Mouse (Mus musculus) MEL (cell line): ENCODE results near the gene Tchhl1. TPM values are rescaled to one million over a fixed set of nuclear protein-coding genes. Genes with fewer than 3 reads are reported as not detected.

Source experiments
- DNase-seq: peaks from one replicate; pipeline ENCODE4 v3.0.0; 2011; ENCODE audit warnings: low read depth, low spot score
- H3K27ac ChIP-seq: 2 replicates; pipeline ENCODE4 v1.5.1; 2012; ENCODE audit warnings: low read depth, mild to moderate bottlenecking, control low read depth, low read length, moderate library complexity; ENCODE audit not compliant: control insufficient read depth
- H3K27me3 ChIP-seq, 2 experiments: fragments of 150-350 bp in 1 of 2; sonication (generic) in 1 of 2; 2 replicates each; pipeline ENCODE4 v1.6.1; 2012; ENCODE audit warnings: low read length in 2 of 2, mild to moderate bottlenecking in 2 of 2, improper control_type of control experiment in 1 of 2, moderate library complexity in 1 of 2; ENCODE audit not compliant: insufficient read depth in 2 of 2, control insufficient read depth in 1 of 2
- H3K36me3 ChIP-seq, 2 experiments: 2 replicates each; pipeline ENCODE4 v1.6.1; 2012 to 2014; ENCODE audit warnings: low read length in 2 of 2, improper control_type of control experiment in 1 of 2, inconsistent platforms in 1 of 2, mild to moderate bottlenecking in 1 of 2; ENCODE audit not compliant: insufficient read depth in 2 of 2, control insufficient read depth in 1 of 2
- H3K4me1 ChIP-seq, 2 experiments: fragments of 150-350 bp in 1 of 2; sonication (generic) in 1 of 2; 2 replicates each; pipeline ENCODE4 v1.6.1; 2012; ENCODE audit warnings: low read length in 2 of 2, improper control_type of control experiment in 1 of 2, mild to moderate bottlenecking in 1 of 2; ENCODE audit not compliant: insufficient read depth in 2 of 2, control insufficient read depth in 1 of 2
- H3K4me3 ChIP-seq, 2 experiments: fragments of 150-350 bp in 1 of 2; sonication (generic) in 1 of 2; 2 replicates each; pipeline ENCODE4 v1.5.1; 2012; ENCODE audit warnings: low read depth in 2 of 2, low read length in 2 of 2, mild to moderate bottlenecking in 2 of 2, moderate library complexity in 2 of 2, control low read depth in 1 of 2, improper control_type of control experiment in 1 of 2; ENCODE audit not compliant: control insufficient read depth in 1 of 2, insufficient read depth in 1 of 2
- H3K79me2 ChIP-seq: 2 replicates; pipeline ENCODE4 v1.6.1; 2012; ENCODE audit warnings: mild to moderate bottlenecking, low read length, moderate library complexity; ENCODE audit not compliant: control insufficient read depth, poor library complexity, insufficient read depth
- H3K9ac ChIP-seq: 2 replicates; pipeline ENCODE4 v1.6.1; 2012; ENCODE audit warnings: low read depth, mild to moderate bottlenecking, control low read depth, low read length, moderate library complexity; ENCODE audit not compliant: control insufficient read depth, poor library complexity, severe bottlenecking
- H3K9me3 ChIP-seq: fragments of 150-350 bp; sonication (generic); replicated peaks from 2 replicates; pipeline ENCODE4 v1.6.1; 2012; ENCODE audit warnings: mild to moderate bottlenecking, low read length, improper control_type of control experiment, moderate library complexity; ENCODE audit not compliant: insufficient read depth
- CTCF ChIP-seq, 3 experiments: IDR thresholded peaks in 2 of 3; conservative IDR thresholded peaks in 1 of 3; 2 replicates each; pipeline ENCODE4 v1.5.1; 2011 to 2012; ENCODE audit warnings: low read length in 3 of 3, low read depth in 2 of 3, mild to moderate bottlenecking in 2 of 3, improper control_type of control experiment in 1 of 3, inconsistent platforms in 1 of 3, mixed read lengths in 1 of 3, moderate library complexity in 1 of 3; ENCODE audit not compliant: control insufficient read depth in 1 of 3, insufficient read depth in 1 of 3, poor library complexity in 1 of 3, severe bottlenecking in 1 of 3
- E2F4 ChIP-seq: IDR thresholded peaks from 2 replicates; pipeline ENCODE4 v1.6.1; 2011; ENCODE audit warnings: low read depth, low read length, improper control_type of control experiment, borderline replicate concordance
- EP300 ChIP-seq, 2 experiments: IDR thresholded peaks; 2 replicates each; pipeline ENCODE4 v1.6.1; 2011; ENCODE audit warnings: improper control_type of control experiment in 2 of 2, low read length in 2 of 2, low read depth in 1 of 2, mild to moderate bottlenecking in 1 of 2
- HCFC1 ChIP-seq: IDR thresholded peaks from 2 replicates; pipeline ENCODE4 v1.6.1; 2012; ENCODE audit warnings: low read depth, mild to moderate bottlenecking, inconsistent platforms, low read length, improper control_type of control experiment, moderate library complexity
- KAT2A ChIP-seq: conservative IDR thresholded peaks from 2 replicates; pipeline ENCODE4 v1.6.1; 2012; ENCODE audit warnings: low read depth, low read length, improper control_type of control experiment, inconsistent platforms
- MEF2A ChIP-seq: IDR thresholded peaks from 2 replicates; pipeline ENCODE4 v1.6.1; 2014; ENCODE audit warnings: low read depth, mild to moderate bottlenecking, inconsistent platforms, low read length, improper control_type of control experiment; ENCODE audit not compliant: poor library complexity, insufficient replicate concordance, severe bottlenecking; ENCODE audit errors: extremely low read depth
- MYC ChIP-seq: IDR thresholded peaks from 2 replicates; pipeline ENCODE4 v1.6.1; 2011; ENCODE audit warnings: low read depth, mild to moderate bottlenecking, low read length, improper control_type of control experiment, moderate library complexity
- POLR2AphosphoS2 ChIP-seq: IDR thresholded peaks from 2 replicates; pipeline ENCODE4 v1.6.1; 2011; ENCODE audit warnings: low read length, improper control_type of control experiment
- RAD21 ChIP-seq: IDR thresholded peaks from 2 replicates; pipeline ENCODE4 v1.6.1; 2011; ENCODE audit warnings: mild to moderate bottlenecking, low read depth, low read length, improper control_type of control experiment
- RCOR1 ChIP-seq: IDR thresholded peaks from 2 replicates; pipeline ENCODE4 v1.6.1; 2012; ENCODE audit warnings: low read depth, mild to moderate bottlenecking, inconsistent platforms, low read length, improper control_type of control experiment
- SIN3A ChIP-seq: IDR thresholded peaks from 2 replicates; pipeline ENCODE4 v1.6.1; 2012; ENCODE audit warnings: low read length, improper control_type of control experiment, inconsistent platforms
- TCF12 ChIP-seq: IDR thresholded peaks from 2 replicates; pipeline ENCODE4 v1.6.1; 2014; ENCODE audit warnings: low read depth, mild to moderate bottlenecking, inconsistent platforms, low read length, improper control_type of control experiment, moderate library complexity
- UBTF ChIP-seq: IDR thresholded peaks from 2 replicates; pipeline ENCODE4 v1.6.1; 2012; ENCODE audit warnings: low read depth, mild to moderate bottlenecking, inconsistent platforms, low read length, improper control_type of control experiment, moderate library complexity, borderline replicate concordance; ENCODE audit not compliant: insufficient read depth
- USF2 ChIP-seq, 2 experiments: IDR thresholded peaks; 2 replicates each; pipeline ENCODE4 v1.6.1; 2011 to 2012; ENCODE audit warnings: improper control_type of control experiment in 2 of 2, low read length in 2 of 2, borderline replicate concordance in 1 of 2, inconsistent platforms in 1 of 2, low read depth in 1 of 2, mild to moderate bottlenecking in 1 of 2; ENCODE audit not compliant: insufficient read depth in 1 of 2
- ZC3H11A ChIP-seq: IDR thresholded peaks from 2 replicates; pipeline ENCODE4 v1.6.1; 2012; ENCODE audit warnings: low read depth, mild to moderate bottlenecking, inconsistent platforms, low read length, improper control_type of control experiment
- polyA plus RNA-seq, 2 experiments: library from polyadenylated mRNA; stranded (reverse) in 1 of 2; unstranded in 1 of 2; fragments of >175 nt in 1 of 2; fragments of >200 nt in 1 of 2; gene quantifications; 2 replicates each; pipeline versions ENCODE4 v1.2.1 to v1.2.4; 2012; ENCODE audit warnings: low replicate concordance in 2 of 2, low read depth in 1 of 2; ENCODE audit not compliant: insufficient read length in 2 of 2, insufficient read depth in 1 of 2, missing spikeins in 1 of 2
- total RNA-seq: library from RNA; depleted of rRNA; stranded (reverse); fragments of 300-350 nt; gene quantifications from 2 replicates; pipeline ENCODE4 v1.2.3, GENCODE M21; 2012

Gene Tchhl1
- total and polyA plus RNA-seq, 3 experiments: not detected

DNA sequence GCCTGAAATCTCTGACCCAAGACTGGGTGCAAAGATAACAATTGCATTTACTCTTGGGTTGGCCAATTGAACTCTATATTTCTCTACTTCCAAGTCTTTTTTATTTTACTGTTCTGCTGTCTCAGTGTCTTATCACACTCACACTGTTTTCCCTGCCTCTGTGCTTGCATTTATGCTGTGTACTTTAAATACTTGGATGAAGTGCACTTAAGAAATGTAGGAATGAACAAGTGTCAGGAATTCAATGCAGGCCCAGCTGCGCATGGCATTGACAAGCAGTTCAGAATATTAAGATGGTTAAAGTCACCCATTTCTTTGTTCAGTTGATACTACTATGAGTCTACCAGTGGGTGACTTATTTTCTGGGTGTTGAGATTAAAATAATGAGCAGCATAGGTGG lies 11.5 kb downstream of the Tchhl1 start:
- TF ChIP-seq MYC (no peak), CTCF (IDR thresholded peaks at IDR 0.05 in 2 of 3, conservative IDR thresholded peaks at IDR 0.05 in 1 of 3; ENCODE audit: control insufficient read depth in 1 of 3, insufficient read depth in 1 of 3, low read depth in 2 of 3, low read length in 3 of 3, poor library complexity in 1 of 3, severe bottlenecking in 1 of 3) (no peak), ZC3H11A (no peak), RCOR1 (no peak), MEF2A (no peak), TCF12 (no peak), E2F4 (no peak), USF2 (IDR thresholded peaks at IDR 0.05; ENCODE audit: borderline replicate concordance in 1 of 2, insufficient read depth in 1 of 2, low read depth in 1 of 2, low read length in 2 of 2) (no peak), EP300 (IDR thresholded peaks at IDR 0.05; ENCODE audit: low read depth in 1 of 2, low read length in 2 of 2) (no peak)
- Histone ChIP-seq H3K79me2 (no peaks in the 10 kb centered on the region), H3K27me3 (no peaks in the 10 kb centered on the region), H3K4me1 (no peaks in the 10 kb centered on the region), H3K9ac (no peak overlapping the region), H3K4me3 (no peak overlapping the region), H3K9me3 (no peaks in the 10 kb centered on the region), H3K27ac (no peak overlapping the region), H3K36me3 (no peaks in the 10 kb centered on the region)
- no peak for DNase-seq

DNA sequence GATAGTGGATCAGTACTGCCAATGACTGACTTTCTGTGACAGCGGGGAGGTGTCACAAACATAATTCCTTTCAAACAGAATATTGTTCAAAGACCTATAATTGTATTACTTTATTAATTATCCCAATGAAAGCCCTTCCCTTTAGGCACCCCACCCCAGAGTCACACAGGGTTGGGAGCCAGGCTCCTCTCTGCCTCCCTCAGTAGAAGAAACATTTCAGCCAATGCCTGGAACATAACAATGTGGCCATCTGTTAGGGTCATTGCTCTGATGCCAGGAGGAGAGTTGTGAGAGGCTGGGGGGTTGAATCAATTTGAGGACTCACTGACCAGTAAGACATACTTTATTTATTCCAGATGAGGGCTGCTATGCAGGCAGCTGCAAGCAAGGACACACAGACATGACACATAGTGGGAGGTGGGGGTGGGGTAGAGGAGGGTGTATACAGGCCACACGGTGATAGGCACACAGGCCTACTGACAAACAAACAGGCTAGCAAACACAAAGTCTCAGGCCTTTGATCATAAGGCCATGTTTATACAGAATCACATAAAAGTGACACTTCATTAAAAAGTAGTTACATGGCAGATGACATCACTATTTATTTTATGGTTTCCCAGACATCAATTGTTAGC lies 13.5 kb downstream of the Tchhl1 start:
- Histone ChIP-seq H3K9me3 (no peaks in the 10 kb centered on the region), H3K36me3 (no peaks in the 10 kb centered on the region), H3K27me3 (no peaks in the 10 kb centered on the region; a peak in 1 of 4 replicates), H3K4me3 (no peak overlapping the region), H3K9ac (no peak overlapping the region), H3K4me1 (no peaks in the 10 kb centered on the region), H3K27ac (no peak overlapping the region), H3K79me2 (no peaks in the 10 kb centered on the region)
- TF ChIP-seq TCF12 (no peak), SIN3A (no peak), CTCF (IDR thresholded peaks at IDR 0.05 in 2 of 3, conservative IDR thresholded peaks at IDR 0.05 in 1 of 3; ENCODE audit: control insufficient read depth in 1 of 3, insufficient read depth in 1 of 3, low read depth in 2 of 3, low read length in 3 of 3, poor library complexity in 1 of 3, severe bottlenecking in 1 of 3) (no peak), POLR2AphosphoS2 (no peak), MYC (no peak), HCFC1 (no peak)
- DNase-seq: no peak

DNA sequence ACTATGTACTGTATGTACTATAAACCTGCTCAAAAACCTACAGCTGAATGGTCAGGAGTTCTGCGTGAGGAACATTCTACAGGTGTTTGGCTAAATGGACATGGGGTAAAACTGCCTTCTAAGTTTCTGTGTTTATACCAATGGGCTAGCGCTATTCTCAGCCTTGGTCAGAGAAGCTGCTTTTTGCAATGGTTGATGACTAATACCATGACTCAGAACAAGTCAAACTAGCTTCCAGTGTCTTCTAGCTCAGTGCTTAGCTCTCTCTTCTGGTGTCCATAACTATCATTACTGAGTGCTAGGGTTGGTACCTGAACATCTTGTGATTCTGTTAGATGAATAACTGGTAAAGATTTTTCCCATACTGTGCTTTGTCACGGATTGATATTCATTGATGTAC lies 17.1 kb downstream of the Tchhl1 start:
- H3K9me3 ChIP-seq: no peaks in the 10 kb centered on the region
- DNase-seq: no peak
- TF ChIP-seq RAD21: no peak
- no peak for TF ChIP-seq UBTF
- no peak for TF ChIP-seq KAT2A
- no peak for TF ChIP-seq USF2 (IDR thresholded peaks at IDR 0.05; ENCODE audit: borderline replicate concordance in 1 of 2, insufficient read depth in 1 of 2, low read depth in 1 of 2, low read length in 2 of 2)
- H3K27ac ChIP-seq: no peak overlapping the region
- no peaks in the 10 kb centered on the region; a peak in 1 of 4 replicates for H3K4me1 ChIP-seq
- no peak overlapping the region for H3K4me3 ChIP-seq
- no peak overlapping the region for H3K9ac ChIP-seq
- no peaks in the 10 kb centered on the region for H3K79me2 ChIP-seq
- no peaks in the 10 kb centered on the region for H3K36me3 ChIP-seq
- no peaks in the 10 kb centered on the region; a peak in 1 of 4 replicates for H3K27me3 ChIP-seq
